ENCODE assay signal across 8 mouse cellular contexts in genomic region chr10:75676819-75677565, GRCm38 (mm10). TPM values are rescaled to one million over a fixed set of nuclear protein-coding genes. Genes with fewer than 3 reads are reported as not detected.
DNase-seq lines count a peak whose midpoint lies in the region; ATAC-seq and TF ChIP-seq lines count a peak whose summit lies in the region.

No protein-coding gene starts in this region.

- H3K9ac ChIP-seq in kidney, embryonic 16.5 days (replicated peaks; ENCODE audit: low read length): no peak overlapping the region
- H3K9ac ChIP-seq in embryonic facial prominence, embryonic 15.5 days: no peak overlapping the region
- no peak overlapping the region for H3K9ac ChIP-seq in intestine, postnatal 0 days (ENCODE audit: low read depth, low read length)

- H3K27ac ChIP-seq in kidney, embryonic 16.5 days (ENCODE audit: low read length): peak overlapping the region; percentile 63
- peak overlapping the region; percentile 83 for H3K27ac ChIP-seq in embryonic facial prominence, embryonic 15.5 days (replicated peaks)
- H3K27ac ChIP-seq in intestine, postnatal 0 days (ENCODE audit: low read depth, low read length): peak overlapping the region; percentile 54
- peak overlapping the region; percentile 38 for H3K27ac ChIP-seq in olfactory bulb, adult 2 months (ENCODE audit: insufficient read depth, low read depth, low read length)

- H3K4me2 ChIP-seq in kidney, embryonic 16.5 days (replicated peaks; ENCODE audit: low read depth, low read length): no peak overlapping the region
- no peak overlapping the region for H3K4me2 ChIP-seq in embryonic facial prominence, embryonic 15.5 days (replicated peaks)
- no peak overlapping the region for H3K4me2 ChIP-seq in intestine, postnatal 0 days (replicated peaks; ENCODE audit: low read depth)

- H3K9me3 ChIP-seq in kidney, embryonic 16.5 days (ENCODE audit: low read length): no peaks in the 10 kb centered on the region
- no peaks in the 10 kb centered on the region for H3K9me3 ChIP-seq in embryonic facial prominence, embryonic 15.5 days (replicated peaks)
- no peaks in the 10 kb centered on the region for H3K9me3 ChIP-seq in intestine, postnatal 0 days (ENCODE audit: control insufficient read depth)

- TF ChIP-seq POLR2A in olfactory bulb, adult 2 months (IDR thresholded peaks at IDR 0.05; ENCODE audit: insufficient read depth, low read depth, low read length): no peak

- TF ChIP-seq CTCF in intestine, postnatal 0 days (IDR thresholded peaks at IDR 0.05; ENCODE audit: low read depth): no peak
- no peak for TF ChIP-seq CTCF in olfactory bulb, adult 2 months (IDR thresholded peaks at IDR 0.05; ENCODE audit: insufficient read depth, low read depth, low read length)

- H3K4me3 ChIP-seq in kidney, embryonic 16.5 days (ENCODE audit: low read length): no peak overlapping the region
- H3K4me3 ChIP-seq in embryonic facial prominence, embryonic 15.5 days (replicated peaks): no peak overlapping the region
- H3K4me3 ChIP-seq in intestine, postnatal 0 days (ENCODE audit: low read depth, low read length): no peak overlapping the region
- H3K4me3 ChIP-seq in olfactory bulb, adult 2 months (ENCODE audit: insufficient read depth, low read depth, low read length): no peak overlapping the region

- WGBS in kidney, embryonic 16.5 days: 73% methylated on average over 7 of the region's 7 CpGs
- 72% methylated on average over 7 of the region's 7 CpGs for WGBS in embryonic facial prominence, embryonic 15.5 days
- 52% methylated on average over 7 of the region's 7 CpGs for WGBS in intestine, postnatal 0 days
- 59% methylated on average over 7 of the region's 7 CpGs for WGBS in olfactory bulb, adult 2 months

- H3K4me1 ChIP-seq in kidney, embryonic 16.5 days (ENCODE audit: insufficient read depth, low read length): 0 out of 2 replicates have a peak, but pooled peaks cover 4% of the 10 kb centered on the region
- H3K4me1 ChIP-seq in embryonic facial prominence, embryonic 15.5 days: peaks cover 25% of the 10 kb centered on the region
- peaks cover 18% of the 10 kb centered on the region for H3K4me1 ChIP-seq in intestine, postnatal 0 days (replicated peaks; ENCODE audit: control insufficient read depth, insufficient read depth, low read length)
- H3K4me1 ChIP-seq in olfactory bulb, adult 2 months (ENCODE audit: control insufficient read depth, insufficient read depth, low read length): peaks cover 51% of the 10 kb centered on the region

- ATAC-seq in kidney, embryonic 16.5 days (ENCODE audit: low FRiP score, low TSS enrichment): no peak
- ATAC-seq in embryonic facial prominence, embryonic 15.5 days (ENCODE audit: insufficient number of reproducible peaks, low FRiP score, low TSS enrichment, low read depth): no peak
- ATAC-seq in intestine, postnatal 0 days: no peak

- H3K27me3 ChIP-seq in kidney, embryonic 16.5 days (ENCODE audit: insufficient read depth, low read length): no peaks in the 10 kb centered on the region
- no peaks in the 10 kb centered on the region for H3K27me3 ChIP-seq in embryonic facial prominence, embryonic 15.5 days
- no peaks in the 10 kb centered on the region for H3K27me3 ChIP-seq in intestine, postnatal 0 days (replicated peaks; ENCODE audit: control insufficient read depth, insufficient read depth, low read length)

- no peak for DNase-seq in kidney, adult 8-10 months
- DNase-seq in frontal cortex, postnatal 14 days (ENCODE audit: low spot score in 2 of 2): no peak
- DNase-seq in retina, postnatal 1 day: no peak
- DNase-seq in right cerebral cortex, postnatal 36 days (ENCODE audit: low spot score in 2 of 2): no peak

- H3K36me3 ChIP-seq in kidney, embryonic 16.5 days (ENCODE audit: insufficient read depth, low read length): no peaks in the 10 kb centered on the region; the same call in 1 of the 2 replicates
- H3K36me3 ChIP-seq in embryonic facial prominence, embryonic 15.5 days: peaks cover 12% of the 10 kb centered on the region; the same call in 1 of the 2 replicates
- peaks cover 9% of the 10 kb centered on the region; the same call in 1 of the 2 replicates for H3K36me3 ChIP-seq in intestine, postnatal 0 days (ENCODE audit: control insufficient read depth, insufficient read depth)

RNA-seq across cellular contexts. Expression of gene Susd2, which starts 33.2 kb away (rescaled TPM):
- polyA plus RNA-seq in kidney, embryonic 16.5 days (2015; fragmentation: Nextera tagmentation; extraction: Ambion mirVana): 32.4 and 34.2 TPM in 2 replicates
- 9.0 and 10.1 TPM in 2 replicates for polyA plus RNA-seq in embryonic facial prominence, embryonic 15.5 days (2015; fragmentation: Nextera tagmentation; extraction: Ambion mirVana)
- polyA plus RNA-seq in intestine, postnatal 0 days (2015; fragmentation: Nextera tagmentation; extraction: Ambion mirVana): 35.1 and 37.2 TPM in 2 replicates
- not detected in 2 replicates for polyA plus RNA-seq in olfactory bulb, adult 2 months (2012; ENCODE audit: insufficient read depth, insufficient read length, low replicate concordance, missing spikeins)
